Mouse (Mus musculus): ENCODE results near the gene Rai1. TPM values are rescaled to one million over a fixed set of nuclear protein-coding genes. Genes with fewer than 3 reads are reported as not detected.

The Rai1 gene
- 10 to 100 TPM; 85.4 to 86.3 TPM for total RNA-seq (2021)
- long read RNA-seq, experiment 1, full-length matches to known transcripts = 6 of 26 reads
- long read RNA-seq, experiment 1, partial matches to known transcripts = 20 of 26 reads
- long read RNA-seq, experiment 1, other reads (novel, unspliced or antisense) = 0 of 26 reads
- long read RNA-seq, experiment 2, full-length matches to known transcripts = 4 of 35 reads
- long read RNA-seq, experiment 2, partial matches to known transcripts = 23 of 35 reads
- long read RNA-seq, experiment 2, other reads (novel, unspliced or antisense) = 8 of 35 reads

- H3K4me3 ChIP-seq = peak within 1 kb of the TSS; percentile 90
- peak; percentile 93 to 96 for DNase-seq (ENCODE audit: extremely low spot score in 1 of 2, low spot score in 2 of 2)
- intact Hi-C loops (cut with DNase I) = loop anchor here (1.0 to 5.0 kb wide), 3 partner anchors 71 to 312 kb away; partner anchors contain the start of genes Atpaf2 and Gid4
- peak; percentile 100 for TF ChIP-seq CTCF (IDR thresholded peaks at IDR 0.05)
- H3K27ac ChIP-seq = peak within 1 kb of the TSS; percentile 99
Measured at GRCm38 (mm10) chr11:60104810-60105592, at the start of gene Rai1. TSS of gene Rai1 (plus strand) at chr11:60105013.

- Histone ChIP-seq H3K4me3 (no peak overlapping the region), H3K27ac (no peak overlapping the region)
- intact Hi-C loops (cut with DNase I) = no loop called here
- no peak for DNase-seq (ENCODE audit: extremely low spot score in 1 of 2, low spot score in 2 of 2)
- TF ChIP-seq CTCF (IDR thresholded peaks at IDR 0.05) = no peak
Measured at GRCm38 (mm10) chr11:60056520-60056919, 48.3 kb upstream of the Rai1 start.

GRCm38 (mm10) chr11:60057987-60058386 is 46.8 kb upstream of the Rai1 start:
- DNase-seq (ENCODE audit: extremely low spot score in 1 of 2, low spot score in 2 of 2) = no peak
- TF ChIP-seq CTCF (IDR thresholded peaks at IDR 0.05) = no peak
- Histone ChIP-seq H3K27ac (no peak overlapping the region), H3K4me3 (no peak overlapping the region)
- intact Hi-C loops (cut with DNase I) = no loop called here

GRCm38 (mm10) chr11:60058441-60058840 is 46.4 kb upstream of the Rai1 start:
- Histone ChIP-seq H3K4me3 (no peak overlapping the region), H3K27ac (no peak overlapping the region)
- intact Hi-C loops (cut with DNase I) = no loop called here
- DNase-seq (ENCODE audit: extremely low spot score in 1 of 2, low spot score in 2 of 2) = no peak
- TF ChIP-seq CTCF (IDR thresholded peaks at IDR 0.05) = no peak

GRCm38 (mm10) chr11:60060026-60060425 is 44.8 kb upstream of the Rai1 start:
- Histone ChIP-seq H3K27ac (no peak overlapping the region), H3K4me3 (no peak overlapping the region)
- TF ChIP-seq CTCF (IDR thresholded peaks at IDR 0.05) = no peak
- DNase-seq (ENCODE audit: extremely low spot score in 1 of 2, low spot score in 2 of 2) = no peak
- intact Hi-C loops (cut with DNase I) = no loop called here

GRCm38 (mm10) chr11:60061504-60062006 is 43.3 kb upstream of the Rai1 start:
- H3K4me3 ChIP-seq = no peak overlapping the region
- no peak overlapping the region for H3K27ac ChIP-seq
- no peak for DNase-seq (ENCODE audit: extremely low spot score in 1 of 2, low spot score in 2 of 2)
- intact Hi-C loops (cut with DNase I) = no loop called here
- TF ChIP-seq CTCF (IDR thresholded peaks at IDR 0.05) = no peak

- no peak for TF ChIP-seq CTCF (IDR thresholded peaks at IDR 0.05)
- intact Hi-C loops (cut with DNase I) = no loop called here
- Histone ChIP-seq H3K4me3 (no peak overlapping the region), H3K27ac (no peak overlapping the region)
- DNase-seq (ENCODE audit: extremely low spot score in 1 of 2, low spot score in 2 of 2) = no peak
Measured at GRCm38 (mm10) chr11:60065267-60065666, 39.5 kb upstream of the Rai1 start.

- H3K4me3 ChIP-seq = no peak overlapping the region
- H3K27ac ChIP-seq = no peak overlapping the region
- intact Hi-C loops (cut with DNase I) = no loop called here
- no peak for TF ChIP-seq CTCF (IDR thresholded peaks at IDR 0.05)
- no peak for DNase-seq (ENCODE audit: extremely low spot score in 1 of 2, low spot score in 2 of 2)
Measured at GRCm38 (mm10) chr11:60067646-60068045, 37.2 kb upstream of the Rai1 start.

GRCm38 (mm10) chr11:60068631-60069030 is 36.2 kb upstream of the Rai1 start:
- H3K27ac ChIP-seq = no peak overlapping the region
- intact Hi-C loops (cut with DNase I) = no loop called here
- H3K4me3 ChIP-seq = no peak overlapping the region
- no peak for DNase-seq (ENCODE audit: extremely low spot score in 1 of 2, low spot score in 2 of 2)
- no peak for TF ChIP-seq CTCF (IDR thresholded peaks at IDR 0.05)

- H3K27ac ChIP-seq = no peak overlapping the region
- intact Hi-C loops (cut with DNase I) = no loop called here
- no peak overlapping the region for H3K4me3 ChIP-seq
- DNase-seq (ENCODE audit: extremely low spot score in 1 of 2, low spot score in 2 of 2) = peak in 1 of 2 experiments; percentile 33
- TF ChIP-seq CTCF (IDR thresholded peaks at IDR 0.05) = peak; percentile 64
Measured at GRCm38 (mm10) chr11:60070599-60070998, 34.2 kb upstream of the Rai1 start.

GRCm38 (mm10) chr11:60071221-60071620 is 33.6 kb upstream of the Rai1 start:
- no peak for DNase-seq (ENCODE audit: extremely low spot score in 1 of 2, low spot score in 2 of 2)
- intact Hi-C loops (cut with DNase I) = no loop called here
- TF ChIP-seq CTCF (IDR thresholded peaks at IDR 0.05) = no peak
- Histone ChIP-seq H3K4me3 (no peak overlapping the region), H3K27ac (no peak overlapping the region)

- intact Hi-C loops (cut with DNase I) = no loop called here
- no peak for DNase-seq (ENCODE audit: extremely low spot score in 1 of 2, low spot score in 2 of 2)
- Histone ChIP-seq H3K4me3 (no peak overlapping the region), H3K27ac (no peak overlapping the region)
- no peak for TF ChIP-seq CTCF (IDR thresholded peaks at IDR 0.05)
Measured at GRCm38 (mm10) chr11:60073121-60073520, 31.7 kb upstream of the Rai1 start.

All from left cerebral cortex, adult 2 months (tissue).